Mouse (Mus musculus) left cerebral cortex, postnatal 14 days (tissue): Measurements from ENCODE around the gene Mindy4. TPM values are rescaled to one million over a fixed set of nuclear protein-coding genes. Genes with fewer than 3 reads are reported as not detected.

Source experiments
- DNase-seq, 2 experiments: peaks; one replicate each; pipeline ENCODE4 v3.0.0; 2021 to 2022; ENCODE audit warnings: low spot score in 2 of 2, mixed read lengths in 1 of 2
- intact Hi-C: fragments of 180-260 bp; cut with DNase I; formaldehyde crosslinking; loops from one replicate; pipeline ENCODE4 v1.15.1; 2025
- total RNA-seq, 2 experiments: library from RNA; stranded (reverse); gene quantifications; 2 replicates each; pipeline ENCODE4 v1.2.3; 2021

Mindy4 gene
- total RNA-seq, 2 experiments from 2014 or later = 9.6 to 10.7 TPM

GRCm38 (mm10) chr6:55281687-55282086 is 78.5 kb downstream of the Mindy4 start:
- intact Hi-C loops = no loop called here
- no peak for DNase-seq

- DNase-seq = no peak
- intact Hi-C loops = no loop called here
Observed at GRCm38 (mm10) chr6:55282348-55282747, 79.2 kb downstream of the Mindy4 start.

GRCm38 (mm10) chr6:55285218-55285617 is 82.0 kb downstream of the Mindy4 start:
- DNase-seq = no peak
- intact Hi-C loops = no loop called here

GRCm38 (mm10) chr6:55288007-55288602 is 84.9 kb downstream of the Mindy4 start:
- intact Hi-C loops = no loop called here
- no peak for DNase-seq

DNA sequence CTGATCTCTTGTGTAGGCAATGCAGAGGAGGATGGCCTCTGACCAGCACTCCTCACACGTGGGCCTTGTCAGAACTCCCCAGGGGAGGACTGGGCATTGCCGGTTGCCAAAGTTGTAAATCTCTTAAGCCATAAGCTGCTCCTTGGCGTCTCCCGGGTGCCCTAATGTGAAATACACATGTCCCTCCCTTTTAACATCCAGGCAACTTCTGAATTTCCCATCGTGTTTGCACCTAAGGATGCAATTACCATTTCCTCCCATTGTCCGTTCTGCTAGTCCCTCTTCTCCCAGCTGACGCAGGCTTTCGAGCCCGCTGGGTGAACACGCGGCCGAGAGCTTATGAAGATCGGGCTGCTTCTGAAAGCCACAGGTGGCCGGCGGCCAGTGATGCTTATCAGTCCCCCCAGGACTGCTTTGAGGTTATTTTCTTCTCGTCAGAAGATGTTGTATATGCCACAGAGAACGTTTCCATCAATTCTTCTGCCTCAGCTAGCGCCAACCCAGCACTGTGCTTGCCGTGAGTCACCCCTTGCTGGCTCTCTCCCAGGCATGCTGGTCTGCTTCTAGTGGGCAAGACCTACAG is 91.5 kb downstream of the Mindy4 start:
- intact Hi-C loops = no loop called here
- no peak for DNase-seq

DNA sequence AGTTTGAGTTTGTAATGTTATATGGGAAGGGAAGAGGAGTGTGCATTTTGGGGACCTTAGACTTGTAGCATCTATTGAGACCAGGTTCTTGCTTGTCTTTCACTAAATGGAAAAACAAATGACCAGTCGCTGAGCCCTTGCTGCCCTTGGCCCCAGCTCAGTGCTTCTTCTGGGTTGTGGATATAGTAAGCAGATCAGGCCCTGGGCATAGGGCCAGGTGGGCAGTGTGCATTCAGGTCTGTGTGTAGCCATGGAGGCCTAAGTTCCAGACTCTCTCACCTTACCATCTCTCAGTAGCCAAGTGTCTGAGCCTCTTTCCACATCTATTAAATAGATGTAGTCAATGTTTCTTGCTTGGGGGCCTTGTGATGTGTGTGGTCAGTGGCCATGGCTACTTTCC is 92.1 kb downstream of the Mindy4 start:
- DNase-seq = no peak
- intact Hi-C loops = no loop called here

- intact Hi-C loops = no loop called here
- no peak for DNase-seq
Observed at GRCm38 (mm10) chr6:55299482-55299881, 96.3 kb downstream of the Mindy4 start.

DNA sequence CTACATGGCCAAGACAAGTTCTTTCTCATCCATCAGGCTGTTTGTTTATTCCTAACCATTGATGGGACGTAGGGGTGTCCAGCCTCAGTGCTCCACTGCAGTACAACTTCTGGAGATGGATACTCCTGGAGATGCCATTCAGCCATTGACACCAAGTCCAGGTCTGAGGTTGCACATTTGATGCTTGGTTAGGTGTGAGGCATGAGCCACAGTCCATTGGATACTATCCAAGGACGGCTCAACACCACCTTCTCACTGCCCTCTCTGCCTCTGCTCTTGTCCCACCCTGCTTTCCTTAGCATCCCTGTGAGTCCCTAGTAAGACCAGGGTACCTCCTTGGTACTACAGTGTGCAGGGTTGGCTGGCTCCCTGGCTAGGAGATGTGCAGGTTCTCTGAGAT is 96.7 kb downstream of the Mindy4 start:
- intact Hi-C loops = no loop called here
- no peak for DNase-seq

DNA sequence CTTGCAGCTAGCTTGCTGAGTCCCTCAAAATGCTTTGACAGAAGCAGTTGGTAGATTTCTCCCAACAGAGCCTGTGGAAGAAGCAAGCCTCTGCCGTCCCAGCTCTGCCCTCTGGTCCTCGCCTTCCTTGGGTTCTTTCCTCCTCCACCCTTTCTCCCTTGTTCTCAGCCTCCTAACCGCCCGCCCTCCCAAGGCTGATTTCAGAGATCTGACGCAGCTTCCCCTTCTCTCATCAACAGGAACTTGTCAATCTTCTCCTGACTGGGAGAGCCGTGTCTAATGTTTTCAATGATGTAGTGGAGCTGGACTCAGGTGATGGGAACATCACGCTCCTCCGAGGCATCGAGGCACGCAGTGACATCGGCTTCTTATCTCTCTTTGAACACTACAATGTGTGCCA is 97.5 kb downstream of the Mindy4 start:
- DNase-seq = no peak
- intact Hi-C loops = no loop called here

- intact Hi-C loops = no loop called here
- no peak for DNase-seq
Observed at GRCm38 (mm10) chr6:55310179-55310578, 107.0 kb downstream of the Mindy4 start.

- no peak for DNase-seq
- intact Hi-C loops = no loop called here
Observed at GRCm38 (mm10) chr6:55311962-55312361, 108.8 kb downstream of the Mindy4 start.

DNA sequence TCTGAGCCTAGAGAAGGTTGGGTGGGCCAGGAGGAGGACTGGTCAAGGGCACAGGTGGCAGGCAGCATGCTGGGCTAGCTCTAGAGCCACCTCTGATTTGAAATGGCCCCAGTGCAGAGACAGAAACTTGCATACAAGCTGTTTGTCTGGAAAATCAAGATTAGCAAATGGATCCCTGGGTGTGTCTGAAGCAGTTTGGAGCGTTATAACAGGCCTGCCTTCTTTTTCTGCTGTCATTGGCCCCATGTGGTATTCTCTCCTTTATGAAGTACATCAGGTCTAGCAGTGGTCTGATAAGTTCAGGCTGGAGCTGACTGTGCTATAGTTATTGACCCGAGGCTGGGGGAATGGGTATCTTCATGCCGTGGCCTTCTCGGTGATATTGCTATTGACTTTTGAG is 110.7 kb downstream of the Mindy4 start:
- no peak for DNase-seq

GRCm38 (mm10) chr6:55314628-55315027 is 111.4 kb downstream of the Mindy4 start:
- intact Hi-C loops = no loop called here
- DNase-seq = peak; percentile 37 to 57

More for the DNA sequence above, 110.7 kb downstream of the Mindy4 start:
- intact Hi-C loops = no loop called here

GRCm38 (mm10) chr6:55318597-55318996 is 115.4 kb downstream of the Mindy4 start:
- DNase-seq = no peak
- intact Hi-C loops = no loop called here

GRCm38 (mm10) chr6:55319585-55320551 is 116.7 kb downstream of the Mindy4 start:
- intact Hi-C loops = no loop called here
- no peak for DNase-seq

- intact Hi-C loops = no loop called here
- no peak for DNase-seq
Observed at GRCm38 (mm10) chr6:55320894-55321293, 117.7 kb downstream of the Mindy4 start.

DNA sequence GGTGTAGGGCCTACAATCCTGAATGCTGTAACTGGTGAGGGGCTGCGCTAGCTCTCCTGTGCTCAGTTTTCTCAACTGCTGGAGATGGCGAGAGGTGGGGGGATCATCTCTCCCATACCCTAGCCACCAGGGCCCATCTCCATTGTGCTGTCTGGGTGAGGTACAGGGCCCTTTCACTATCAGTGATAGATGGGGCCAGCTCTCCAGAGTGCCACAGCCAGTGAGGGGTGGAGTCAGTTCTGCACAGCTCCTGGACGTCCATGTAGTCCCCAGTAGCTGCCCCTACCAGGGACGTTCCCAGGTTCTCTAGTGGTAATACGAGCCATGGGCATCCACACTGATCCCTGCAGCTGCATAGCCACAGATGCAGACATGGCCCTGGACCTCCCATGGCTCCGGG is 118.3 kb downstream of the Mindy4 start:
- intact Hi-C loops = no loop called here
- DNase-seq = no peak

DNA sequence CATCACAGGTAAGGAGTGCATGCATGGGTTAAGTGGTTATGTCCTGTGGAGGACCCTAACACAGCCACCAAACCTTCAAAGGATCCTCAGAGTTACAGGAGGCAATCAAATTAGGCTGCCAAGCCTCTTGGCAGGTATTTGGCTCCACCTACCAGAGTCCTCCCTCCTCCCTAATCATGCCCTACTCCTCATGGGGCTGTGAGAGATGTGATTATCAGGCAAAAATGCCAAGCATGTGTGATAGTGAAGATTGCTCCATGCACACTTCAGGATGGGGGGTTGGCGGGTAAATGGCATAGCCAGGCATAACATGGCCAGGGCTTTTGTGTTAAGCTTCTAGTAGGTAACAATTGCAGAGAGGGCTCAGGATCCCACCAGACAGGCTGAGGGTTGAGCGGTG is 119.8 kb downstream of the Mindy4 start:
- intact Hi-C loops = no loop called here
- DNase-seq = no peak

DNA sequence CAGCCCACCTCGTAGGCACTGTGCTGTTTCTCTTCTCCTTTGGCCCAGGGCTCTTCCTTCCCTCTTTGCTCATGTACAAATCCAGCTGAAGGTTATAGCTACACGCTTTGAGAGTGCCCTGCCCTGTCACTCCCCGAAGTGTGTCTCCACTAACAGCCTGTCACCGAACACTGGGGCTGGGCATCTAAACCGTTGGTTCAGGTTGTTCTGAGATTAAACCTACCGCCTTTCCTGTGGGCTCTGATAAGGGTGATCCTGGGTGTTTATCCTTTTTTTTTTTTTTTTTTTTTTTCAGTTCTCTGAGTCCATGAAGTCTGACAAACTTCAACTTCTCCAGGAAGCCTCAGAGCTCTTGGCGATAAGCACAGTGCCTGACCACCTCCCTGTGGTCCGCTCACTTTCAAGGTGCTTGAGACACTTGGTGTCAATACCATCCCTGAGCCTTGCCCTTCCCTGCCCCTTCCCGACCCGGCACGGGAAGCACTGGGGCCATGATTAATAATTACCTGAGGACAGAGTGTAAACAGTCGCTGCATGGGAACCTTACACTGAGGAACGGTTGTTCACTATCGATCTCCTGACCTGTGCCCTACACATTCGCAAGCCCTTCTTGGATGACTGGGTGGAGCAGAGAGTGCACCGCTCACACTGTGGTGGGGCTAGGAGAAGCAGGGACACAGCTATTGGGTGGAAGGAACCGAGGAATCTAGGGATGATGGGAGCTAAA is 120.9 kb downstream of the Mindy4 start:
- DNase-seq = no peak
- intact Hi-C loops = no loop called here

- intact Hi-C loops = no loop called here
- no peak for DNase-seq
Observed at GRCm38 (mm10) chr6:55324785-55325184, 121.6 kb downstream of the Mindy4 start.
